Mouse (Mus musculus): ENCODE data around the gene Rreb1. TPM values are rescaled to one million over a fixed set of nuclear protein-coding genes. Genes with fewer than 3 reads are reported as not detected.

The Rreb1 gene
- total RNA-seq, 2 experiments from 2014 or later: 36.2 to 48.7 TPM

DNA sequence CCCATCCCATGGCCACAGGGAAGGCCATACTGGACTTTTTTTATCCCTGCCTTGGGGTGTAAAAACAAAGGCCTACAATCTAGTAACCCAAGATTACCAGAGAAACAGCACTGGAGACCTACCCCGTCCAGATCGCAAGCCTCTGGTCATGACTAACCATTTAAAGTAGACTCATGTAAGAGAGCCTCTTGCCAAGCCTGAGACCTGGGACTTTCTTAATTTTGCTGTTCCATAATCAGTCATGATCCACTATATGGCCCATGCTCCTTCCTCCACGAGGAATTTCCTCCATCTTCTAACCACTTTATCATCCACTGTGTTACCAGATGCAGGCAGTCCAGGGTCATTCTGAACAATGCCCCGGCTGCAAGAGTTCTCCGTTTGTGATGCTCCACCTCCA, 98.2 kb downstream of the Rreb1 start:
- Histone ChIP-seq H3K27ac (no peak overlapping the region), H3K4me3 (no peak overlapping the region)
- intact Hi-C loops (cut with DNase I): no loop called here
- no peak for TF ChIP-seq CTCF (IDR thresholded peaks at IDR 0.05)
- no peak for DNase-seq (ENCODE audit: extremely low spot score in 1 of 2, low spot score in 2 of 2)

DNA sequence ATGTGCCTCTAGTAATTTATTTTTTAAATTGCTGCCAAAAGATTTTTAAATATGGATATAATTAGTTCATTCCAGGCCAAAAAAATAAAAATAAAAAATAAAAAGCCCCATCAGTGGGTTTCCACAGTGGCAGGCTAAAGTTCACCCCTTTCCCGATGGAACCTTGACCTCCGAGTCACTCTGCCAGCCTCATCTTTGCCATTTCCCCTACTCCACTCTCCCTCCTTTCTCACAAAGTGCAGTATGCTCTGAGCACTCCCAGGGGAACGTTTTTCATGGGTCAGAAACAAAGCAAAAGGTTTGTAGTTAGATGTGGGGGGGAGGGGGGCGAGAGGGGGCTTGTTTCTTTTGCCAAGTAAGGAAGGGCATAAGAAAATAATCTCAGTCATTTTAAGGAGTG, 98.6 kb downstream of the Rreb1 start:
- DNase-seq (ENCODE audit: extremely low spot score in 1 of 2, low spot score in 2 of 2): no peak
- Histone ChIP-seq H3K27ac (no peak overlapping the region), H3K4me3 (no peak overlapping the region)
- intact Hi-C loops (cut with DNase I): no loop called here
- TF ChIP-seq CTCF (IDR thresholded peaks at IDR 0.05): no peak

DNA sequence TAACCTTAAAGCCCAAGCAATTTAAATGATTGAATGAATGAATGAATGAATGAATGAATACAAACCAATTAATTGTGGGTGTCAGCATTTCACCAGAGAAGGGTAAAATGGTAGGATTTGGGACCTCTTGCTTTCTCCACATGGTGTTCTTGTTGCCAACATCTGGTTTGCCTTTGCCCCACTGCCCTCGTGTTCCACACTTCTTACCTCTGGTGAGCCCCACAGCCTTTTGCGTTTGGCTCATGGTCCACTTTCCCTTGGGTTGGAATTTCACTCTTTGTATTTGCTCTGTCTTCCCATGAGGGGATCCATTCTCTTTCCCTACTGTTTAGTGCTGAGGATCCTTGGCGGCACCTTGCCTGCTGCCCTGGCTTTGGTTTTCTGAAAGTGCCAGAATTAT, 99.0 kb downstream of the Rreb1 start:
- H3K4me3 ChIP-seq: no peak overlapping the region
- DNase-seq (ENCODE audit: extremely low spot score in 1 of 2, low spot score in 2 of 2): no peak
- no peak for TF ChIP-seq CTCF (IDR thresholded peaks at IDR 0.05)
- intact Hi-C loops (cut with DNase I): no loop called here
- H3K27ac ChIP-seq: no peak overlapping the region

GRCm38 (mm10) chr13:37878918-37879331, 100.7 kb downstream of the Rreb1 start:
- DNase-seq (ENCODE audit: extremely low spot score in 1 of 2, low spot score in 2 of 2): no peak
- Histone ChIP-seq H3K27ac (no peak overlapping the region), H3K4me3 (no peak overlapping the region)
- intact Hi-C loops (cut with DNase I): no loop called here
- no peak for TF ChIP-seq CTCF (IDR thresholded peaks at IDR 0.05)

DNA sequence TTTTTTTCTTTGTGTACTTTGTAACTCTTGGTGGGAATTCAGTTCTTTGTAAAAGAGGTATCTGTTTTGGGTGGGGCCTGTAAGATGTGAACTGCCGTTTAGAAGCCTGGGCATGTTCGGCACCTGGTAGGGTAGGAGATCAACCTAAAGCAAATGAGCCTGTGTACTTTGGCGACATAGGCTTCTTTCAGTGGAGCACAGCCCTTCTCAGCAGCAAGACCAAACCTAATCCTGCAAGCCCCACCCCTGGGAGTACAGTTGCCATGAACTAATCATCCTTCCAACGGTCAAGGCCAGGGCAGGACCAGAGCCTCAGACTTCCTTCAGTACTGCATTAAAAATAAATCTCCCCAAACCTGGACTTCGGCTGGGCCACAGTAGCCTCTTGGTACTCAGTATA, 101.4 kb downstream of the Rreb1 start:
- no peak for DNase-seq (ENCODE audit: extremely low spot score in 1 of 2, low spot score in 2 of 2)
- Histone ChIP-seq H3K27ac (no peak overlapping the region), H3K4me3 (no peak overlapping the region)
- TF ChIP-seq CTCF (IDR thresholded peaks at IDR 0.05): no peak
- intact Hi-C loops (cut with DNase I): no loop called here

DNA sequence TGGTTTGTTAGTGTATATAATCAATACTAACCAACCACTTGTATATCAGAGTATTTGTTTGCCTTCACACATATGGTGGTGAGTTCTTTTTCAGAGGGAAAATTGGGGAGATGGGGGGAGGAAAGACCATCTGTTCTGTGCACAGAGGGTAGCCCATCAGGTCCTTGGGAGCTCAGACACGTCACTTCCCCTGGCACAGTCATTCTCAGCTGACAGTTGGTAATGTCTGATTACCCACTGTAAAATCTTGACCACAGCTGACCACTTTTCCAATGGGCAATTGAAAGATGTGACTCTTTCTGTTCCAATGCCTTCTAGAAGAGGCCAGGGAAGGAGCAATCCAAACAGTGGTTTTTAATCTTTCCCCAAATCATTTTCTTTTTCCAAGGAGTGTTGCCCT, 101.8 kb downstream of the Rreb1 start:
- no peak overlapping the region for H3K4me3 ChIP-seq
- no peak for TF ChIP-seq CTCF (IDR thresholded peaks at IDR 0.05)
- intact Hi-C loops (cut with DNase I): no loop called here
- no peak overlapping the region for H3K27ac ChIP-seq
- no peak for DNase-seq (ENCODE audit: extremely low spot score in 1 of 2, low spot score in 2 of 2)

DNA sequence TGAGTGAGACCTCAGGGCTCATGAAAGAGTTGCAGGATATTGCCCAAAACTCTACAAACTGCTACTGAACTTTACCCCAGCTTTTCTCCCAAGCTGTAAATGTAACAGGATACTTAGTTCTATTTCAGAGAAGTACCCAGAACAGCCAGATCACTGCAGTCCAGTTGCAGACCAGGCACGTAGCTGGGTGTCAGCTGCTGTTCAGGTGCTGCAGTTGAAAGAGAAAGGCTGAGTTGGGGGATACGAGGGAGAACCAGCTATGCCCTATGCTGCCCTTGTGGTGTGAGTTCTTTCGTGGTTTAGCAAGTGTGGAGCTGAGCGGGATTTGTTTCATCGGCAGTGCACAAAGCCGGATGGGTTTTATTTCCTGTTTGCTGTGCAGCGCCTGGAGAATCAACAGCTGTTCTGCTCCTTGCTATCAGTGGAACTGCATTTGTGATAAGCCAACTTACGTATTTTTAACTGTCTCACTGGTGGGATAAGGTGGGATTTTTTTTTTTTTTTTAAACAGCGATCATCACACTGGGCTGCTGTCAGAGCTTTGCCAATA, 102.5 kb downstream of the Rreb1 start:
- Histone ChIP-seq H3K4me3 (no peak overlapping the region), H3K27ac (no peak overlapping the region)
- no peak for DNase-seq (ENCODE audit: extremely low spot score in 1 of 2, low spot score in 2 of 2)
- TF ChIP-seq CTCF (IDR thresholded peaks at IDR 0.05): no peak
- intact Hi-C loops (cut with DNase I): no loop called here

DNA sequence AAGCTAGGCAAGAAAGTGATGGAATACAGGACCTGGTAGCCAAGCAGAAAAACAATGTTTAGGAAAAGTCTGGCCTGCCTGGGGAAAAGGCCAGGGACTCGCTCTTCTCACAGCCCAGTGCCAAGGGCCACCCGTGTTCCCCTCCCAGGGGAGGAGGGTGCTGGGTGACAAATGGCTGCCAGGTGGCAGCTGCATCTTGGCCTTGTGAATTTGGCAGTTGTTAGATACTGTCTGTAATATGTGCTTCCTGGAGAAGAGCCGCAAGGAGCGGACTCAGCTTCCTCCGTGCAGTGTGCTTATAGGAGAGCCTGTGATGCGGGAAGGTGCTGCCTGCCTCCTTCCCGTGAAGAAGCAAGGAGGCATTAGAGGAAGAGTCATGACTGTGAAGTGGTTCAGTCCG, 104.3 kb downstream of the Rreb1 start:
- TF ChIP-seq CTCF (IDR thresholded peaks at IDR 0.05): no peak
- no peak for DNase-seq (ENCODE audit: extremely low spot score in 1 of 2, low spot score in 2 of 2)
- intact Hi-C loops (cut with DNase I): no loop called here
- no peak overlapping the region for H3K4me3 ChIP-seq
- no peak overlapping the region for H3K27ac ChIP-seq

DNA sequence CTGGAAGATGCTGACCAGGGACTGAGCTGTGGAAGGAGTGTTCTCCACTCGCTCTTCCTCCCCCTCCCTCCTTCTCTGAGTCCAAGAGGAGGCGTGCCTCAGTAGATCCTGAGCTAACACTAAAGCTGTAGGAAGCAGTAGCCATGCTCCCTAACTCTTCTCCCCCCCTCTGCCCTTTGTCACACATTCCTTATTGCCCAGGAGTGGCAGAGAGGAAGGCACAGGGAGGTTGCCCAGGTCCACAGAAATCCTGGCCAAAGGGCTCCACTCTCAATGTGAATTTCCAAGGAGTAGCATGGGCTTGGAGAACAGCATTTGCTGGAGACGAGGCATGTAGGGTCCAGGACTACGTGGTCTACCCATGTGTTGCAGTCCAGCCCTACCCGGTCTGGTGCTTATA, 104.8 kb downstream of the Rreb1 start:
- no peak for TF ChIP-seq CTCF (IDR thresholded peaks at IDR 0.05)
- DNase-seq (ENCODE audit: extremely low spot score in 1 of 2, low spot score in 2 of 2): no peak
- Histone ChIP-seq H3K4me3 (no peak overlapping the region), H3K27ac (no peak overlapping the region)
- intact Hi-C loops (cut with DNase I): no loop called here

DNA sequence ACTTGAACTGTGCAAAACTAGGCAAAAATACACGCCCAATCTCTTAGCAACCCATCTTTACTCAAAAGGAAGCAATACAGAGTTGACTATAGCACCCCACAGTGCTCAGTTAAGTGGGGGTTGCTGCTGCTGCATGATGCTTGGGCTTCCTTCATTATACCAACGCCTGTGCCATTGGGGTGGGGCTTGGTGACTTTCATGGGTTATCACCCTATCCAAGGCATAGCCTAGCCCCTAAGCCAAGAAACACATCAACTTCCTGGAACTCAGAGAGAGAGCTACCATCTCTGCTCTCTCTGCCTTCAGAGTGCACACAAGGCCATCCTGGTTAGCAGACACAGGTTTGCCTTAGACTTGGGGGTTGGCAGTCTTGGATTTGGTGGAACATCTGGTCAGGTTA, 107.2 kb downstream of the Rreb1 start:
- TF ChIP-seq CTCF (IDR thresholded peaks at IDR 0.05): no peak
- DNase-seq (ENCODE audit: extremely low spot score in 1 of 2, low spot score in 2 of 2): no peak
- intact Hi-C loops (cut with DNase I): no loop called here
- Histone ChIP-seq H3K27ac (no peak overlapping the region), H3K4me3 (no peak overlapping the region)

- no peak overlapping the region for H3K27ac ChIP-seq
- DNase-seq (ENCODE audit: extremely low spot score in 1 of 2, low spot score in 2 of 2): no peak
- TF ChIP-seq CTCF (IDR thresholded peaks at IDR 0.05): no peak
- H3K4me3 ChIP-seq: no peak overlapping the region
- intact Hi-C loops (cut with DNase I): no loop called here
These were observed 107.8 kb downstream of the Rreb1 start for GRCm38 (mm10) chr13:37886024-37886423.

DNA sequence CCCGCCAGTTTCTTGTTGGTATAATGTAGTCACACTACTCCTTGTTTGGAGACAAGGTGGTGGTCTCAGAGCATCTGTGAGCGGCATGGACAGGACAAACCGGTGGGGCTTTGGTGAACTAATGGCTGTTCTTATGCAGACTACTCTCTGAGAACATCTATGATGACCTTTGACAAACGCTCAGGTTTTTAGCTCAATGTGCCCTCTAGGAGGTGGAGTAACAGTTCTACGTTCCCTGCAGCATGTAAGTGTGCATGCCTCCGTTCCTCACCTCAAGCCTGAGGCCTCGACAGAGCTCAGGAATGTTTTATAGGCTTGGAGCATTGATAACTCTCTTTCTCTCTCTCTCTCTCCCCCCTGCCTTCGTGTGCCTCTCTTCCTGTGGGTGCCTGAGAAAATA, 116.6 kb downstream of the Rreb1 start:
- DNase-seq (ENCODE audit: extremely low spot score in 1 of 2, low spot score in 2 of 2): no peak
- Histone ChIP-seq H3K27ac (no peak overlapping the region), H3K4me3 (no peak overlapping the region)
- TF ChIP-seq CTCF (IDR thresholded peaks at IDR 0.05): no peak
- intact Hi-C loops (cut with DNase I): no loop called here

- Histone ChIP-seq H3K4me3 (no peak overlapping the region), H3K27ac (no peak overlapping the region)
- no peak for TF ChIP-seq CTCF (IDR thresholded peaks at IDR 0.05)
- intact Hi-C loops (cut with DNase I): no loop called here
- no peak for DNase-seq (ENCODE audit: extremely low spot score in 1 of 2, low spot score in 2 of 2)
These were observed 117.5 kb downstream of the Rreb1 start for GRCm38 (mm10) chr13:37895564-37896254.
